Mouse (Mus musculus): ENCODE measurements around the gene Ccdc3.

- TF ChIP-seq CTCF (IDR thresholded peaks at IDR 0.05; ENCODE audit: low read depth, low read length) = no peak
- no peak for TF ChIP-seq POLR2A (IDR thresholded peaks at IDR 0.05; ENCODE audit: borderline replicate concordance, low read depth, low read length)
Measured at GRCm38 (mm10) chr2:5204941-5205340, 67.4 kb downstream of the Ccdc3 start.

Data from bone marrow macrophage, adult 2 months (primary cell).